Mouse (Mus musculus): ENCODE data around the gene Hoxa7.

Hoxa7 gene

GRCm38 (mm10) chr6:52221337-52221992 lies at the start of gene Hoxa7:
Gene Hoxa7 (minus strand): TSS chr6:52221854.
- WGBS, result 1% methylated on average over 46 of the region's 46 CpGs

- WGBS, result 10% methylated on average over 23 of the region's 23 CpGs
These were observed 49.1 kb upstream of the Hoxa7 start for GRCm38 (mm10) chr6:52270494-52271480.

GRCm38 (mm10) chr6:52268756-52269155 lies 47.1 kb upstream of the Hoxa7 start:
- WGBS, result 4% methylated on average over 3 of the region's 3 CpGs

DNA sequence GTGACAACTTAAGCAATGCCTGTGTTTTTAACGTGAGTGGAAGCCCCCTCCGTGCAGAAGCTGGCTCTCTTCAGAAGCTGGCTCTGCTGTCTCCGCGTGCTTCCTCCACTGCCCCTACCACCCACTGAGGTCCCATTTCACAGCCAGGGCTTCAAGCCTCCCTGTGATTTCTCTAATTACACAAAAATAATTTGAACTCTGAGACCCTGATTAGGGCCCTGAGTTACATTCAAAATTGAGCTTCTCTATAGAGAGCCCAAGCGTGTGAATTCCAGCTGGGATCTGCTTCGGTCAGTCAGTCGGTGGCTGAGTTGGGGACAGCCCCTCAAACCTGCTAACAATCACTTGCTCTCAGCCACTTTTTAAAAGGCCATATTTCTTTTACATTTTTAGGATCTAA lies 46.7 kb upstream of the Hoxa7 start:
- WGBS, result 8% methylated on average over 7 of the region's 7 CpGs

- 5% methylated on average over 3 of the region's 3 CpGs for WGBS
These were observed 46.0 kb upstream of the Hoxa7 start for GRCm38 (mm10) chr6:52267691-52268090.

- 20% methylated on average over 5 of the region's 5 CpGs for WGBS
These were observed 45.6 kb upstream of the Hoxa7 start for GRCm38 (mm10) chr6:52267221-52267620.

GRCm38 (mm10) chr6:52266666-52266985 lies 45.0 kb upstream of the Hoxa7 start:
- WGBS, result 2% methylated on average over 9 of the region's 9 CpGs

GRCm38 (mm10) chr6:52265913-52266665 lies 44.4 kb upstream of the Hoxa7 start:
- WGBS, result 6% methylated on average over 19 of the region's 19 CpGs

DNA sequence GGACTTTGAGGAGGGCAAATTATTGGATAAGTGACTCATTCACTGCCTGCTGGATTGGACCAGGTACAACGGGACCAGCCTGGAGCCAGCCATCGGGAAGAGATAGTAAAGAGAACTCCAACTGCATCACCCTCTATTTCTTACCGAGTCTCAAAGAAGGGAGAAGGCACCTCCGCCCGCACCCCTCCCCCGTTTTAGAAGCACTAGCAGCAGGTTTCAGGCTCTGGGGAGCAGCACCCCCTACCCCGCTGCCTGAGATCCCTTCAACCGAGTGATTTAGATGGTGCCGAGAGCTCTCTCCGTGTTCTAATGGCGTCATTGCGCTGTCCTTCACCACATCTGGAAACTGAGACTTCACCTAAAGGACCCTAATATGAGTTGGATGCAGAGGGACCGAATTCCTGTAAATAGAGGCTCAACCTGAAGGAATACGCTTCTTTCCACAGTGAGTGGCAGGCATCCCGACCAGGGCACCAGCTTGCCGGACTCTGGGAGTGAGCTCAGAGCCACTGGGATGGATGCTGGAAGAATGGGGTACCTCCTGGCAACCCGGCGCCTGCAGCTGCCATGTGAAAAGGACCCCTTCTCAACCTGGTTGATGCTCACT lies 43.8 kb upstream of the Hoxa7 start:
- 3% methylated on average over 18 of the region's 18 CpGs for WGBS

- 7% methylated on average over 5 of the region's 5 CpGs for WGBS
These were observed 42.6 kb upstream of the Hoxa7 start for GRCm38 (mm10) chr6:52264106-52264790.

- WGBS, result 5% methylated on average over 6 of the region's 6 CpGs
These were observed 41.6 kb upstream of the Hoxa7 start for GRCm38 (mm10) chr6:52263321-52263585.

- 4% methylated on average over 24 of the region's 24 CpGs for WGBS
These were observed 41.0 kb upstream of the Hoxa7 start for GRCm38 (mm10) chr6:52262463-52263320.

GRCm38 (mm10) chr6:52261751-52262462 lies 40.3 kb upstream of the Hoxa7 start:
- WGBS, result 3% methylated on average over 9 of the region's 9 CpGs

DNA sequence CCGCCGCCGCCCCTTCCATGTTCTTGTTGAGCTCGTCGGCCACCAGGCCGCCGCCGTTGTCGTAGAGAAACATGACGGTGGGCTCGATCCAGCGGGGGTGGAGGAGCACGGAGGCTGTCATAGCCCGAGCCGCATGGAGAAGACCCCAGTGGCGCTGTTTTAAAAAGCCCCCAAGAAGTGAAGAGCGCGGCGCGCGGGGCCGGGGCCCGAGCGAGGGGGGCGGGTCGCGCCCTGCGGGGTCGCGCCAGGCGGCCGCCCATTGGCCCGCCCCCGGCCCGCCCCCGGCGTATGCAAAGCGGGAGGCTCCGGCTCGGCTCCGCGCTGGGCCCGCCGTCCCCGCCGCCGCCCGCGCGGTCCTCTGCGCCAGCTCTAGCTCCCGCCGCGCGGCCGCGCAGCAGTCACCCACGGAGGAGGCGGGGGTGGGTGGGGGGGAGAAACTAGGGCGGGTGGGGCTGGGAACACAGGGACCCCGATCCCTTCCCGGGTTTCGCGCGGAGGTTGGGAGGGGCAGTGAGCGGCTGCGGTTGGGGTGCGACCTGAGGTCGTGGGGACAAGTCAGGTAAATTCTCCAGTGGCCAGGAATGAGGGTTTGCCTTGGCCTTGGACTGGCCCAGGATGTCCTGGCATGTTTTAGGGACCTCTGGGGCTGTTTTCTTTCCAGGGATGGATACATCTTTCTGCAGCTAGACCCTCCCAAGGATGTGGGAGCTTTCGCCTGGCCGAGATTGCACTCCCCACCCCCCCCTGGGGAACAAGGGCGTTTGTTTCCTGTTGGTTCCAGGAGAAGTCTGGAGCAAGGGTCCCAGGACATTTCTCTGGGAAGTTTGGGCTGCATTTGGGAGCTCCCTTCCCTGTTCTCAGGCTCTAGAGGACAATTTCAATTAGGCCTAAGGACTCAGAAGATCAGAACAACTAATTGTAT lies 39.3 kb upstream of the Hoxa7 start, which contains the start of gene Hoxa13:
Gene Hoxa13, minus strand, starts transcription at position 227 of the 922 bp plus-strand sequence.
- 3% methylated on average over 62 of the region's 72 CpGs for WGBS

- WGBS, result 2% methylated on average over 39 of the region's 39 CpGs
These were observed 38.2 kb upstream of the Hoxa7 start for GRCm38 (mm10) chr6:52259811-52260261.

DNA sequence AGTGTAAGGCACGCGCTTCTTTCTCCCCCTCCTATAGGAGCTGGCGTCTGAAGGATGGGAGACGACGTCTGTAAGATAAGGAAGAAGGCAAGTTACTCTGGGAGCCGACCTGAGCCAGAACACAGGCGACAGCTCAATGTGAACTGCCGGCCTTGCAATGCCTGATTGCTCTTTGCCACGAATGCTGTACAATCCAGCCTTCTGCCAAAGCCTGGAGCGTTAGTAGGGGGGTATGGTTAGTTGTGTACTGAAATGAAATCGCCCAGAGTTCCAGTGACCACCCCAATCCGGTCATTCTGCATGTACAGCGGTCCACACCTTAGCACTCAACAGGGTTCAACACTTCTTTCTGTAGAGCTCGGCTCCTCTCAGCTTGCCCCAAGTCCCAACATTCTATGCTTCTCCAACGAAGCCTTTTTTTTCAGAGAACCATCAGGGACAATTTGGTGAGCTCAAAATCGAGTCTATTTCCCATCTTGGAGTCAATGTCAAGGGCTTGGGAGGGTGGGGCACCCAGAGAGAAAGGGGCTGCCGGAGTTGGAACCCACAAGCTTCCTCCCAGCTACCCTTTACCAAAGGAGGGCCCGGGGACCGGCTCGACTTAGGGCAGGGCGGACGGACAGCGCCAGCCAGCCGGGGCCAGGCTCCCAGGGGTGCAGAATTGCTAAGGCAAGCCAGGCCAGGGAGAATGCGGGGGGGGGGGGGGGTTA lies 37.6 kb upstream of the Hoxa7 start:
- 3% methylated on average over 25 of the region's 25 CpGs for WGBS

- 2% methylated on average over 6 of the region's 6 CpGs for WGBS
These were observed 35.3 kb upstream of the Hoxa7 start for GRCm38 (mm10) chr6:52256956-52257355.
